Mouse (Mus musculus) neutrophil, adult 5-6 weeks (primary cell): ENCODE data around the gene Zfp579. TPM values are rescaled to one million over a fixed set of nuclear protein-coding genes. Genes with fewer than 3 reads are reported as not detected.

Experiments
- ATAC-seq: fragments of 151-379, 151-347 bp; 2 replicates; pipeline ENCODE4 v1.8.0; 2017; ENCODE audit warnings: mild to moderate bottlenecking, moderate TSS enrichment; ENCODE audit not compliant: insufficient number of reproducible peaks, poor library complexity, low FRiP score, severe bottlenecking; ENCODE audit errors: extremely low read depth
- total RNA-seq: library from RNA; stranded (forward); fragments of 200-1000 nt; gene quantifications from 2 replicates; pipeline ENCODE4 v1.2.3, GENCODE M21; 2017

Zfp579 gene
- total RNA-seq, 1 experiment from 2014 or later: 4.5 TPM

- ATAC-seq: no peak
Measured at GRCm38 (mm10) chr7:4971710-4972109, 24.2 kb downstream of the Zfp579 start.

- no peak for ATAC-seq
Measured at GRCm38 (mm10) chr7:4971068-4971467, 24.9 kb downstream of the Zfp579 start, which contains the start of gene Sbk3. Gene Sbk3, minus strand, starts transcription at chr7:4971168.

DNA sequence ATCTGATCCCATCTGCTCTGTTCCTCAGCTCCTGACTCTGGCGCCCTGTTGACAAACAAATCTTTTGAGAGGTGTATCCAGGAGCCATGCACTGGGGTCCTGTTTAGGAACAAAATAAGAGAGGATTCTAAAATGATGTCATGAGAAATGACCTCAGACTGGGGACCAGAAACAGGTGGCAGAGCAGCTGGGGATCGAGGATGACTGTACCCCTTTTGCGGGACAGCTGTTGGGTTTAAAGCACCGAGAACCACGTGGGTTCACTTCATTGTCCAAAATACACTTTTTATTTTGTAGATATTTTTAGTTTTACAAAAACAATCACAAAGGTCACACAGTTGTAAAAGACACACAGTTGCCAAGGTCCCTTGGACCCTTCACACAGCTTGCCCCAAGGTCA lies 31.0 kb downstream of the Zfp579 start:
- no peak for ATAC-seq

- ATAC-seq: peak; percentile 62
Measured at GRCm38 (mm10) chr7:4964272-4964671, 31.7 kb downstream of the Zfp579 start, which contains the start of gene Sbk2. Gene Sbk2, minus strand, starts transcription at chr7:4964406.

- ATAC-seq: no peak
Measured at GRCm38 (mm10) chr7:4963527-4963926, 32.4 kb downstream of the Zfp579 start.

DNA sequence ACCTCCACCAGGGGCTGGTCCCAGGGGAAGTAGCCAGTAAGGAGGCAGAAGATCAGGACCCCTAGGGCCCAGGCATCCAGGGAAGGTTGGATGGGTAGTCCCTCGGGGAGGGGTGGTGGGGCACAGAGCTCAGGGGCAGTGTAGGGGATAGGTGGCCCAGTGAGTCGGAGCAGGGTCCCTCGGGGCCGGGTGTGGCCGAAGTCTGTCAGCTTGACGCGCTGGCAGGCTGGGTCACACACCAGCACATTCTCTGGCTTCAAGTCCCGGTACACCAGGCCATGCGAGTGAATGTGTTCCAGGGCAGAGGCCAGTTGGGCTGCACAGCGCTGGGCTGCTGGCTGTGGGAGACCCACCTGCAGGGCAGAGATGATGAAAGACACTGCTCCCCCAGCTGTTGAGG lies 38.6 kb downstream of the Zfp579 start:
- no peak for ATAC-seq

DNA sequence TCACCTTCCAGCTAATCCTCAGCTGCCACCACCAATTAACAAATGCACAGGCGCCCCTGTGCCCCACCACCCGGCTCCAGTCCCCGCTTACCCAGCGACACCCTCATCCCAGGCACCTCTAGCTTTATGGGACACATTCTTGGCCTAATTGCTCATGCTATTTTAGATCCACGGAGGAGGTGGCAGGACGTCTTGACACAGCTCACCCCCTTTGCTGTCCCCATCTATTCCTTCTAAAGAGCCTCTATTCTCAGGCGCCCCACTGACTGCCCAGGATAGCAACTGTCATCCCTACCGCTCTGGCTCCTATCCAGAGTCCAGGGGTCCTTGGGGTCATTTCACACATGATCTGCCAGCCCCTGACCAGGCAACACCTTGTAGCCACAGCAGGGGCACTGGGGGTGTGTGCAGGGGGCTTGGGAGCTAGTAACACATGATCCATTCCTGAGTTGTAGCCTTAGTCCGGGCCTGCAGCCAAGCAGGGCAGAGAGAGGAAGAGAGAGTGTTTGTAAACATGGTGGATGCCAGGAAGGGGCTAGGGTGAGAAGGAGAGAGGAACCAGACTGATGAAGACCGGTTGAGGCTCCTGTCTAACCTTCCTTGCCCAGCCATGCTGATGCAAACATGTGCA lies 42.0 kb downstream of the Zfp579 start:
- ATAC-seq: no peak

GRCm38 (mm10) chr7:4950561-4951342 lies 45.2 kb downstream of the Zfp579 start:
- no peak for ATAC-seq

DNA sequence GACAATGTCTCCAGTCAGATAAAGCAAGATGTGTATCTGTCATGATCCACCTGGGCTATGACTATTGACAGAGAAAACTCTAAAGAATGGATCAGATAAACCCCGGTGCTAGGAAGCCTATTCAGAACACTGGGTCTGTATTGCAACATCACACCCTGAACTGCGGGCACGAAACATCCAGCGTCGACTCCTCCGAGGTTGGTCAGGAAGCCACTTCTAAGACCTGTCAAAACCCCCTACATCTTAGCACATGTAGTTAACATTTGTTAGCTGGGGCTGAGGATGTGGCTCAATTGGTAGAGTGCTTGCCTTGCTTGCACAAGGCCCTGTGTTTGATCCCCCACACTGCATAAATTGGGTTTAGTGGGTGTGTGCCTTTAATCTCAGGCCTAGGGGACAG lies 47.6 kb downstream of the Zfp579 start:
- peak; percentile 27; the same call in 1 of the 2 replicates for ATAC-seq

DNA sequence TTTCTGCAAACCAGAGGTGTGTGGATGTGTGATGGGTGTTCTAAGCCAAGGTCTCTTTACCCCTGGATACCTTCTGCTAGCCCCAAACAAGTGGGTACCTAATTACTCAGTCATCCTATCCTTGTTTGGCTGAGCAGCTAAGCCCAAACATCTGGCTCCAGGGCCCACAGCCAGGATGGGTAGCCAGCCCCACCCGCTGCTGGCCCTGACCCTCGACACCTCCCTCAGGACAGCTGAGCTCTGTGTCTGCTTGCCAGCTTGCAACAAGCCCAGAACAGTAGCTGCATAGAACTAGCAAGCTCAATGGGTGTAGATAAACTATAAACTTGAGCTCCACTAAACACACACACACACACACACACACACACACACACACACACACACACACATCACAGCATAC lies 48.1 kb downstream of the Zfp579 start:
- ATAC-seq: no peak

DNA sequence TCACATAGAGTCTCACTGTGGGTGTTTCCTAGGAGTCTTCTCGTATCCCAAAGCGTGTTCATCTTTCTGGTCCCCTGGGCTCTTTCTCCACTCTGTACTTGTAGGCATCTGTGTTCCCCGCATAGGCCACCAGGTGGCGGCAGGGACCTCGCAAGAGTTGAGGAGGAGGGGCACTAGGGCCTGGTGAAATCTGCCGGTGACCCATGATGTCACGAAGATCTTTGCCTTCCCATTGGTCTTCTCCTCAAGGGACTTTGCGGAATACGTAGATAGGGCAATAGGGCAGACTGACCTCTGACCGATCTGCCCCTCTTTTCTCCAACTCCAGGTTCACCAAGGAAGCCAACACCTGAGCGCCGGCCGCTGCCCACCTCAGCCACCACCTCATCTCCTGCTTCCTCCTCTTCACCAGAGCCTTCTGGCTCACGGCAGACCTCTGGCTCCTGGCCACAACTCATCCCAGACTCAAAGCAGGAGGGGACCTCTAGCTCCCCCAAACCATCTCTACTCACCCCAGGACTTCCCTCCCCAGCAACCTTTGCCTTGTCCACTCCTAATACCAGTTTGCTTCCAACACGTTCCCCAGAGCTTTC lies 52.6 kb downstream of the Zfp579 start:
- peak; percentile 92 for ATAC-seq

- no peak for ATAC-seq
Measured at GRCm38 (mm10) chr7:4942673-4943072, 53.3 kb downstream of the Zfp579 start.

- ATAC-seq: peak; percentile 47
Measured at GRCm38 (mm10) chr7:4940068-4940479, 55.9 kb downstream of the Zfp579 start.

DNA sequence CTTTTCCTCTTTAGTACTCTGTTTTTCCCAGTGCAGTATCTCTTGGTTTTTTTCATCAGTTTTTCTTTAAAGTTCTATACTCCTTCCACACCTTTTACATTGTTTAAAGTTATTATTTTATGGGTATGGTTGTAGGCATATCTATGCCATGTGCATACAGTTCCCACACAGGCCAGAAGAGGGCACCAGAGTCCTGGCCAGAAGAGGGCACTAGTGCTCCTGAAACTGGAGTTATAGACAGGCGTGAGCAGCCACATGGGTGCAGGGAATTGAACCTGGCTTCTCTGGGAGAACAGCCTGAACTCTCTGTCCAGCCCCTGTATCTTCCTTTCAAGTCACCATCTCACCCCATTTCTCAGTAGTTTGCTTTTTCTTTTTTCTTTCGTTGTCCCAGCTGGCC lies 57.5 kb downstream of the Zfp579 start:
- peak; percentile 49 for ATAC-seq

DNA sequence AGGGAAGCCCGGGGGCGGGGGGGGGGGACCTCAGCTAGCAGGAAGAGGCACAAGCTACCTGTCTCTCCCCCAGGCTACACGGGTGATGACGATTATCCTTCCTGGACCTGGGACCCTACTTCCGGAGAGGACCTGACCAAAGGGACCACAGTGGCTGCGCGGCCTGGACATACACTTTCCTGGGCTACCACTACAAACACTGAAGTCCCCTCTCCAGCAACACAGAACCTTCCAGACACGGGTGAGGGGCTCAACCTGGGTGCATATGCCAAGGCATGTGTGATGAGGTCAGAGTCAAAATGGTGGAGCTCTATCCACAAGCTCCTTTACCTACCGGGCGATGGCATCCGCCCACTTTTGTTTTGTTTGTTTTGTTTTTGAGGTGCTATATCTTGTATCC lies 58.6 kb downstream of the Zfp579 start:
- no peak for ATAC-seq

DNA sequence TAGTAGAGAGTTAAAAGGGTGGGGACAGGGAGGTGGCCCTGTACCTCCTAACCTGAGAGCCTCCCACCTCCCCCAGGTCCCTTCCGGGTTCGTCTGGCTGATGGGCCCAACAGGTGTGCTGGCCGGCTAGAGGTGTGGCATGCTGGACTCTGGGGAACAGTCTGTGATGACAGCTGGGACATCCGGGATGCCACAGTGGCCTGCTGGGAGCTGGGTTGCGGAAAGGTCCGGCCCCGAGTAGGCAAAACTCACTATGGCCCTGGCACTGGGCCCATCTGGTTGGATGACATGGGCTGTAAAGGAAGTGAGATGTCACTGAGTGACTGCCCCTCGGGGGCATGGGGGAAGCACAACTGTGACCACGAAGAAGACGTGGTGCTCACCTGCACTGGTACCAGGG lies 59.1 kb downstream of the Zfp579 start:
- no peak for ATAC-seq

GRCm38 (mm10) chr7:4934160-4934914 lies 61.6 kb downstream of the Zfp579 start:
- no peak for ATAC-seq
